Mouse (Mus musculus): Measurements from ENCODE around the gene Ostf1.

Gene Ostf1

DNA sequence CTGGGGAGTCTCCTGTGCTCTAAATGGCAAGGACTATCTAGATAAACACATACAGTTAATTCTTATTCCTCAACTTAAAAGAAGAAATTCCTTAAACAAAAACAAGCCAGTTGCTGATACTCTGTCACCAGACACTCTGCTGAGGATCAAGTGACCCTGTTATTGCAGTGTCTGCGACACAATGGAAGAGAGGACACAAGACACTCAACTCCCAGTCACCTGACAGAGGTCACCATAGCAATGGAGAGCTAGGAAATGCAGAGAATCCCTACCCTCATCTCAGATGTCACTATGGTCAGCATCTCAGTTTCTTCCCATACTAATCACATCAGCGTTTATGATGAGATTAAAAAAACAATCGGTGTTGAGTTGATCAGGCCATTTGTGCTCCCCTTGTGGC lies 58.2 kb downstream of the Ostf1 start:
- in situ Hi-C loops (cut with MboI; ENCODE audit: low sequenced_read_pairs) = no loop called here

DNA sequence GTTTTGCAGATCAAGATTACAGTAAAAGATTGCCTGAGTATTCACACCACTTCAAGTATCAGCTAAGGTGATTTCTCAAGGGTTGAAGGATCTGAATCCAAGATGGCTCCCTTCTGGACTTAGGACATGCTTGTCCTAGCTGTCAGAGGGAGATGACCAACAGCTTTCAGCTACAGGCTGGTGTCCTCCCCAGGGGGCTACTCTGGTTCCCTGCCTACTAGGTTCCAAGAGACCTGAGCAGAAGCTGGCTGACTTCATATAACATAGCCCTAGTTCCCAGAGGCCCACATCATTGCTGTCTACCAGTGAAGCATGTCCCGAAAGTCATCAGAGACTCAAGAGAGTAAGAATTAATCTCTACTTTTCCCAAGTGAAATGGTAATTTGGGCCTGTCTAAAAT lies 62.1 kb downstream of the Ostf1 start:
- in situ Hi-C loops (cut with MboI; ENCODE audit: low sequenced_read_pairs) = no loop called here

DNA sequence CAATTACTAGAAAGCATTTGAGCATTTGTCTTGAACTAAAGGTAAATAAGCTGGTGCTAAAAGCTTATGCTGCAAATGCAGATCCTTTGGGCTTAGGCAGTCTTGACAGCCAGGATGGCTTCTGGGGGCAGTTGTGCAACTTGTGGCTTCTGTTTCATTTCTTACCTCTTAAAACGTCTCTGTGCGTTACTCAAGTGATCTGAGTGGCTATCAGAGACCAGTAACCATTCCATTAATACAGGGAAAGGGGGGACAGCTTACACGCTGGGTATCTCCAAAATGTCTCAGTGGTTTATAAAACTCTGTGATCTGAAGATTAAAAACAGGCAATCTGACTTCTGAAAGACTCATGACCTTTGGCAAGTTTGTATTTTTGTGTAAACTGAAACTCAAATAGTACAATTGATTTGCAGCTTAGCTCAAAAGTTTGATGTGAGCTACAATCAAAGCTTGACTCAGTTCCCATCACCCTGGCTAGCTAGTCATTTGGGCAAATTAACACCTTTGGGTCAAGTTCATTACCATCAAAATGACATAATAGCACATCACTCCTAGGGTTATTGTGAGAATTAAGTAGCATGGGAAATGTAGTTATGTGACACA lies 62.7 kb downstream of the Ostf1 start:
- in situ Hi-C loops (cut with MboI; ENCODE audit: low sequenced_read_pairs) = no loop called here

DNA sequence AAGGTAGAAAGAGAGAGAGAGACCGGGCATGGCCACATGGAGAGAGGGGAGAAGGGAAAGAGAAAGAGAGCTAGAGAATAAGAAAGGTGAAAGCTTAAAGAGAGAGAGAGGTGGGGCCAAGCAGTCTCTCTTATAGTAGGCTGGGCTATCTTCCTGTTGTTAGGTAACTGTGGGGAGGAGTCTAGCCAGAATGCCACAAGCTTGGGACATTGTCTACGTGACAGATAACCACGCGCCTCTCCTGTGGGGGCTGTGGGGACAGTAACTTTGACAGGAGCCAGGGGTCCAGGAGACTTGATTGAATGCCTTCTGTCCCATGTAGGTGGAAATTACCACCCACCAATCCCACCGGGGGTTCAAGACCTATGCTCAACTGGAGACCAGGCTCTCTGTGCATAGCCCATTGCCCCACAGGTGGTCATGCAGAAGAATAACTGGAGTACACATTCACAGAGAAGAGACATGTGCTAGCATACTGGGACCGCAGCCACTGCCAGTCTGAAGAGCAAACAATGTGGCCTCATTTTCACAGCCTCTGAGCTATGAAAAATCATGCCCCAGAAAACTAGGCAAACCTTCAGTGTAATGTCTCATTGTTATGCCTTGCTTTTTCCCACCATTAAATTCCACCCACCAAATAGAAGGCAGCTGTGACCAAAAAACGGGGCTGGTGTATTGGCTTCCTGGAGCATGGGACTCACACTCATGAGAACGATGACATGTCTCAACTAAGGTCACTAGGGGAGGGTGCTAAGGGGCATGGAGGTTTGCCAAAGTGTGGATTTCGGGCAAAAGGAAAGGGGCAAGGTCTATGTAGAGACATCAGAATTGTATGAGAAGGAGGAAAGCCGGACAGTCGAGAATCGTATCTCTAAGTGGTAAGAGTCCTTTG lies 63.4 kb downstream of the Ostf1 start:
- in situ Hi-C loops (cut with MboI; ENCODE audit: low sequenced_read_pairs) = no loop called here

- in situ Hi-C loops (cut with MboI; ENCODE audit: low sequenced_read_pairs) = no loop called here
Measured at GRCm38 (mm10) chr19:18567501-18567900, 64.1 kb downstream of the Ostf1 start.

GRCm38 (mm10) chr19:18557708-18558107 lies 73.9 kb downstream of the Ostf1 start:
- in situ Hi-C loops (cut with MboI; ENCODE audit: low sequenced_read_pairs) = no loop called here

DNA sequence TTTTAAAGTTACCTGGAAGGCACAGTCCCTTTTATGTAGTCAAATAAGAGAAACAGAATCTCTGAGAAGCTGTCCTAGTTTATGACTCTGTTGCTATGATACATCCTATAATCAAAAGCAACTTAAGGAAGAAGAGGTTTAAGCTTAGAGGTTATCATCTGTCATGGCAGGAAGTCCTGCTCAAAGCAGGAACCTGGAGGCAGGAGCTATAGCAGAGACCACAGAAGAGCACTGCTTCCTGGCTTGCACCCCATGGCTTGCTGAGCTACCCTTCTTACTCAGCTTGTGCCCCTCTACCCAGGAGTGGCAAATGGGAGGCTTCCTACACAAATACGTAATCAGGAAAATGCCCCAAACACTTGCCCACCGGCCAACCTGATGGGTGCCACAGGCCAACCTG lies 76.0 kb downstream of the Ostf1 start:
- in situ Hi-C loops (cut with MboI; ENCODE audit: low sequenced_read_pairs) = no loop called here

GRCm38 (mm10) chr19:18548668-18549067 lies 83.0 kb downstream of the Ostf1 start:
- in situ Hi-C loops (cut with MboI; ENCODE audit: low sequenced_read_pairs) = no loop called here
